Mouse (Mus musculus): ENCODE results near the gene Gdpd1.

DNA sequence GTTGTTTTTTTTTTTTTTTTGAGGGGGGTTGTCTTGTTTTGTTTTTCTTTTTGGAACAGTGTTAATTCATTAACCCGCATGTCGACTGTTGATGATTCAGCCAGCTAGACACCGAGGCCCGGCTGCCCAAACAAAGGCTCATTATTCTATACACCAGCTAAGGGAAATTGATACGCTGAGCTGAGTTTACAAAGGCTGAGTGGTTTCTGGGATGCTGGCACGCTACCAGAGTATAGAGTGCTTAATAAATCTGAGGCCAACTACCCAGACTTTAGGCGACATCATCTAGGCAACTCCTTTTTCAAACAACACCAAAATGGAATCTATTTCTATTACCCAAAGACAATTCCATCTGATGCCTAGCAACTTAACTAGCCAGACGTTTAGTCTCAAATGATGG lies 66.5 kb downstream of the Gdpd1 start:
- TF ChIP-seq CTCF (IDR thresholded peaks at IDR 0.05) (no peak), EP300 (IDR thresholded peaks at IDR 0.05) (no peak)

Measured in lung, postnatal 0 days (tissue).